Mouse (Mus musculus) fibroblast of lung, adult 2 months (primary cell): ENCODE data around the gene Odc1.

Experiments used
- DNase-seq: peaks from one replicate; pipeline ENCODE4 v3.0.0-alpha.2; 2011; ENCODE audit warnings: low read depth

Gene Odc1

GRCm38 (mm10) chr12:17588906-17589612 lies 44.5 kb downstream of the Odc1 start:
- no peak for DNase-seq

- no peak for DNase-seq
Measured at GRCm38 (mm10) chr12:17591249-17591648, 46.7 kb downstream of the Odc1 start.

GRCm38 (mm10) chr12:17593956-17594355 lies 49.4 kb downstream of the Odc1 start:
- DNase-seq, result no peak

- DNase-seq, result no peak
Measured at GRCm38 (mm10) chr12:17594701-17595100, 50.1 kb downstream of the Odc1 start.

- DNase-seq, result no peak
Measured at GRCm38 (mm10) chr12:17595166-17595565, 50.6 kb downstream of the Odc1 start.
